Mouse (Mus musculus) CD4-positive, CD25-positive, alpha-beta regulatory T cell, adult 4 months (primary cell): ENCODE data around the gene Baz1a. TPM values are rescaled to one million over a fixed set of nuclear protein-coding genes. Genes with fewer than 3 reads are reported as not detected.
A peak's percentile ranks its signal among the peaks of the same experiment; 100 is the strongest.
"Not testable (repeated sequence)": the region's sequence is repeated elsewhere in the genome, so short reads cannot be mapped to it uniquely, and the experiment has no call there.

Experiments used
- ATAC-seq: one replicate; pipeline ENCODE4 v1.8.0; 2017
- polyA plus RNA-seq, 2 experiments: library from polyadenylated mRNA; unstranded; fragments of 100-300 nt; shearing (Covaris generic); gene quantifications; one replicate each; pipeline ENCODE4 v1.2.1; 2017

Baz1a gene
- polyA plus RNA-seq, 2 experiments from 2014 or later, result 25.3 to 26.2 TPM

GRCm38 (mm10) chr12:55007361-55008008 lies 6.7 kb downstream of the Baz1a start:
- ATAC-seq, result peak; percentile 80

- no peak for ATAC-seq
Observed at GRCm38 (mm10) chr12:55006071-55006470, 8.1 kb downstream of the Baz1a start.

DNA sequence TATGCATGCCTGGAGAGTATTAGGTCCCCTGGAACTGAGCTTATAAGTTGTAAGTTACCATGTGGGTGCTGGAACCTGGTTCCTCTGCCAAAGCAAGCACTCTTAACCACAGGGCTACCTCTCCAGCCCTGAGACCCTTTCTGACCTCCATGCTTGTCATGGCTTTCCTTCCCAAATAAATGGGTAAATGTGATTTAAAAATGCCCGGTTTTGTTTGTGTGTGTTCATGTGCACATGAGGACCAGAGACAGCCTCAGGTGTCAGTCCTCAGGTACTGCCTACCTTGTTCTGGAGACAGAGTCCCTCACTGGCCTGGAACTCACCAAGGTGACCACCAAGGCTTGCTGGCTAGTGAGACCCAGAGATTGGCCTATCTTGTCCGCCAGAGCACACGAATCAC lies 9.8 kb downstream of the Baz1a start:
- no peak for ATAC-seq

GRCm38 (mm10) chr12:55003843-55004242 lies 10.3 kb downstream of the Baz1a start:
- ATAC-seq, result no peak

GRCm38 (mm10) chr12:55002532-55002931 lies 11.6 kb downstream of the Baz1a start:
- ATAC-seq, result not testable (repeated sequence)

- peak; percentile 98 for ATAC-seq
Observed at GRCm38 (mm10) chr12:54999016-54999690, 15.0 kb downstream of the Baz1a start.

- peak; percentile 37 for ATAC-seq
Observed at GRCm38 (mm10) chr12:54998411-54998810, 15.7 kb downstream of the Baz1a start.

- no peak for ATAC-seq
Observed at GRCm38 (mm10) chr12:54996979-54997474, 17.1 kb downstream of the Baz1a start.

DNA sequence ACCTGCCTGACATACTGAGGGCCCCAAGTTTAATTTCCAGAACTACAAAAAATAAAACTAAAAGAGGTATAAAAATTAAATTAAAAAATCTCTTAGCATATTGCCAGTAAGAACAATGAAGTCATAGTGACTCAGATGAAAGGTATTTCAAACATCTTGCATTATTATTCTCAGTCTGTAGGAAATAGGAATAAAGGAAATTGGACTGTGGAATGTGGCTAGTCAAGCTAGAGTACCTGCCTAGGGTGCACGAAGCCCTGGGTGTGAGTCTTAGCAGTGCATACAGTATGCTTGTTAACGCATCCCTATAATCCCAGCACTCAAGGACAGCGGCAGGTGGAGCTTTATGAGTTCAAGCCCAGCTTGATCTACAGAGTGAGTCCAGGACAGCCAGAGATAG lies 18.2 kb downstream of the Baz1a start:
- ATAC-seq, result no peak

- ATAC-seq, result no peak
Observed at GRCm38 (mm10) chr12:54994418-54994817, 19.7 kb downstream of the Baz1a start.

DNA sequence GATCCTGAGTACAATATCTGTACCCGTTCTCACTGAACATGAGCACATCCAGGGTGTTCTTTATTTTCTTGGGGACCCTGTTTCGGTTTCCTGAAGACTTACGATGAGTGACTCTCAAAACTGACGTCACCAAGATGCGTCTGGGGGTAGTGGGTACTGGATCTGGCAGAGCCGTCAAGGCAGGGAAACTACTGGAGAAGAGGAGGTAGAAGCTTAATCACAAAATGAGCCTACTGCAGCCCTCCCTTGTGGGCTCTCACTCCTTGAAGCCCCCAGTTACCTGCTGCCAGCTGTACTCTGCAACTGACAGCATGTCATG lies 20.1 kb downstream of the Baz1a start:
- ATAC-seq, result no peak

- no peak for ATAC-seq
Observed at GRCm38 (mm10) chr12:54993246-54994067, 20.7 kb downstream of the Baz1a start.

- no peak for ATAC-seq
Observed at GRCm38 (mm10) chr12:54992814-54993213, 21.3 kb downstream of the Baz1a start.

DNA sequence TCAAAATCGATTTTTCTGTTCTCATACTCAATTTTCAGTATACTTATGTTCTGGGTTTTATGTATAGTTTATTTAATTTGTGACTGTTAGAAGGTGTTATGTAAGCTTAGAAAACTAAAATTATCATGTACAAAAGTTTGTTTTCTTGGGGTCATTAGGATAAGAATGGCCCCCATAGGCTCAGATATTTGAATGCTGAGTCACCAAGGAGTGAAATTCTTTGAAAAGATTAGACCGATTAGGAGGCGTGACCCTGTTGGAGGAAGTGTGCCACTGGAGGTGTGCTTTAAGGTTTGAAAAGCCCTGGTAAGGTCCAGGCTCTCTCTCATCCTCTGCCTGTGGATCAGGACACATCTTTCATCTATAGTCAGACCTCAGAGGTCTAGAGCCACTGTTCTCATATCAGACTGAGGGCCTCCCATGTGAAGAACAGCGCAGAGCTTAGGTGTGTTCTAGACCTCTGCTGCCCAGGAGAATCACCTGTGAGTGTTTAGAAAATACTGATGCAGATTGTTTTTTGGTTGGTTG lies 25.8 kb downstream of the Baz1a start:
- no peak for ATAC-seq

- no peak for ATAC-seq
Observed at GRCm38 (mm10) chr12:54987156-54987555, 27.0 kb downstream of the Baz1a start.

DNA sequence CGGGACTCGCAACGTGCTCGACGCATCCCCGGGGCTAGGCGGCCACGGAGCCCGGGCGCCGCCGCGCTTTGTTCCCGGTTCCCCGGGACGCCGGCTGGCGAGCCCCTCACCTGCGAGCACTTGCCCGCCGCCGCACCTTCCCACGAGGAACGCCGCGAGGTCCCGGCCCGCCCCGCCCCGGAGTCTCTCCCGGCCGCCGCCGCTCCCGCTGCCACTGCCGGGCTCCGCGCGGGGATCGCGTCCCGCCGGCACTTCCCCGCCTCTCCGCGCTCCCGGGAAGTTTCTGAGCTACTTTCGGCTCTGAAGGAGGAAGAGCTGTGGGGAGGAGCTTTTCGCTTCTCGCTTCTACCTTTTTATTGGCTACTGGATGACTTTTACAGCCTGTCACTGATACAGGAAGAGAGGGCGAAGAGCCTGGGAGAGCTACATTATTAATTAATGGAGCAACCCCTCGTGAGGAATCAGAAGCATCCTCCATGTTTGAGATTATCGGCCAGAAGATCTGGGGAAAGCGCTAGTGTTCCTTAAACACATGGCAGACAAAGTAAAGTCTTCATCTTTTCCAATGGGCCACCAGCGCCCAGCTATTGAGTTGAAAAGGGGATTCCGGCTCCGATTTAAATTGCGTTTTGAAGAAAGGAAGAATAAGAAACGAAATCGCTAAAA lies 28.0 kb downstream of the Baz1a start, which contains the start of gene Gm20403:
Gene Gm20403, minus strand, starts transcription at position 478 of the 666 bp plus-strand sequence.
- peak; percentile 74 for ATAC-seq

- peak; percentile 61 for ATAC-seq
Observed at GRCm38 (mm10) chr12:54985257-54986051, 28.7 kb downstream of the Baz1a start.

DNA sequence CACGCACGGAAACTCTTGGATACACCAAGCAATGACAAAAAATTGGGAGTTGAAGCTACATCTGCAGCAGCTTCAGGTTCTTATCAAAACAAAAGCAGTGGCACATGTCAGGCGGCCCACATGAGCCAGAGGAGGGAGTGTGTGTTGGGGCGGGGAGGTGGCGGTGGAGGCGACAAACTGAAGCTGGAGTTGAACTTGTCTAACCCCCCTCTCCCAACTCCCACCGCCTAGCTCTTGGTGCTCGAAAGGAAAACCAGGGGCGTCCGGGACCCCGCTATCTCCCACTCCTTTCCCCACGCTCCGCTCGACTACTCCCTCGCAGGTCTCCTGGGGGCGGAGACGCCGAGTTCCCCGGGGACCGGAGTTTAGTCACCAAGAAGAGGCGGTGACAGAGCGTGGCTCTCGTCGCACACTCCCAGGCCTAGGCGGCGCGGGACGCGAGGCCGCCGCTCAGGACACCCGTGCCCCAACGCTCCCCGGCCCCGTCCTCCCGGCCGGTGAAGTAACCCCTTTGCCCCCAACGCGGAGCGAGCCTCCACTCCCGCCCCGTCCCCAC lies 29.4 kb downstream of the Baz1a start:
- peak; percentile 44 for ATAC-seq

DNA sequence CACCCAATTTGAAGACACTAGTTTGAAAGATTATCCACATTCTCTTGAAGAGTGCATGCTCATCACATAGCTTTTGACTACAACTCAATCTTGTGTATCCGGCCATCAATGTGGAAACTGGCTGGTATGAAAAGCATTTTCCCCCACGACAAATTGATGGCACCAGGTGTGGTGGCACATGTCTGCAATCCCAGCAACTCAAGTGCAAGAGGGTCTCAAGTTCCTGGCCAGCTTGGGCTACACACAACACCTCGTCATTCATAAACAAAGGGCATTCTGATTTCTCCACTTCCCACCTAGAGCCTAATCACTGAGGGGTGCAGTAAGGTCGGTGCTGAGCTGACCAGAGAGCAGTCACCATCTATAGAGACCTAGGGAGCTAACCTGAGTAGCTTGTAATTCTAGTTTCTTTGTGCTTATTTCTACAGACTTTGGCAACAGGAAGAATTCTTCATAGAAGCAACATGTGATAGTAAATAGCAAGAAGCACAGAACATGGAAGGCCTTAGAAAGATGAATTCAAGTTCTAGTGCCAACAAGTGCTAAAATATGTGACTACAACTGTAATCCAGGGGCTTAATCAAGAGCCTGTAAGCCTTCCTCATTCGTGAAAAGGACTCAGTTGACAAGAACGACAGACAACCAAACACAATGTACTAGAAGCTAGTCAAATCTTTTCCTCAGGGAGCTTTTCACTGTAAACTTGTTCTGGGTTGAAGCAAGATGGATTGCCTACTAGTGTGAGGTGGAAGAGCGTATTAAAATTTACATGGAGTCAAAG lies 31.0 kb downstream of the Baz1a start:
- ATAC-seq, result no peak

GRCm38 (mm10) chr12:54981962-54982361 lies 32.2 kb downstream of the Baz1a start:
- no peak for ATAC-seq

GRCm38 (mm10) chr12:54980939-54981338 lies 33.2 kb downstream of the Baz1a start:
- no peak for ATAC-seq
